Mouse (Mus musculus) cerebellum, adult 2 months (tissue): ENCODE data around the gene Il1r1.

Experiments used
- CTCF ChIP-seq: fragments of 200-500 bp; IDR thresholded peaks from 2 replicates; pipeline ENCODE4 v1.5.1; 2011; ENCODE audit warnings: low read depth, mild to moderate bottlenecking, control low read depth, low read length, moderate library complexity, borderline replicate concordance; ENCODE audit not compliant: insufficient read depth
- POLR2A ChIP-seq: fragments of 200-500 bp; IDR thresholded peaks from 2 replicates; pipeline ENCODE4 v1.6.1; 2011; ENCODE audit warnings: low read length, control low read depth, borderline replicate concordance; ENCODE audit not compliant: insufficient read depth

DNA sequence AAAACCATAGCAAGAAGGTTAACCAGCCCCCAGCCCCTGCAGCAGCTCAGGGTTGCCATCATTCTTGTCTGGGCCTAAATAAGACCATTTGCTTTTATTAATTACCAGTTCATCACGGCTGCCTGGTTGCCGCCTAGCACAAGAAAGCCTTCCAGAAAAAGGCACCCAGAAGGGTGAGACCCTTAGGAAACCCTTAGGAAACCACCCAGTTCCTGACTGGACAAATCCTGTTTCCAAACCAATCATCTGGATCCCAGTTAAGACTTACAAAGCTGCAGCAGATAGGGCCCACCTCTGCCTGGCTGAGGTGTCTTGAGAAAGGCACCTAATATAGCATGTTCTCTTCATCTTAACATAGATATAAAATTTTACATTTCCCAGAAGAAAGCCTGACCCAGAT is 1.3 kb upstream of the Il1r1 start:
- TF ChIP-seq CTCF (no peak), POLR2A (no peak)
